Mouse (Mus musculus) embryonic stem cell, embryonic (primary cell): ENCODE results near the gene Rab25.

Source experiments
- CTCF ChIA-PET, 4 experiments: fragments of 300-600 bp in 2 of 4; fragments of 350-600 bp in 2 of 4; sonication (Branson Sonifier 250); formaldehyde crosslinking; loops; one replicate each; lab custom pipeline; 2022; ENCODE audit warnings: inconsistent platforms in 2 of 4; lab: Charles Lee
- POLR2A ChIA-PET, 4 experiments: fragments of 300-600 bp in 2 of 4; fragments of 350-600 bp in 2 of 4; sonication (Branson Sonifier 250); formaldehyde crosslinking; loops; one replicate each; lab custom pipeline; 2022; ENCODE audit warnings: antibody characterized with exemption in 4 of 4, inconsistent platforms in 1 of 4; lab: Charles Lee

Rab25 gene

GRCm38 (mm10) chr3:88573810-88574209 is 25.7 kb upstream of the Rab25 start:
- CTCF ChIA-PET: interaction anchor here in 1 of 4 experiments (1.2 to 2.8 kb wide), 3 partner anchors 12 to 18 kb away, joined by 4 to 12 read pairs (median 7); no protein-coding TSS in a partner anchor
- POLR2A ChIA-PET: interaction anchor here (0.7 to 69.6 kb wide), 39 partner anchors 4 to 653 kb away, joined by 3 to 2954 read pairs (median 10); partner anchors contain the start of genes Lamtor2 (in 4 of the 4), Ubqln4 (in 3 of the 4), Arhgef2 (in 2 of the 4) and Khdc4 (in 2 of the 4)

GRCm38 (mm10) chr3:88572835-88573234 is 24.7 kb upstream of the Rab25 start:
- ChIA-PET CTCF (interaction anchor here in 2 of 4 experiments (1.2 to 2.8 kb wide), 9 partner anchors 11 to 106 kb away, joined by 3 to 12 read pairs (median 5); partner anchors contain the start of genes Lamtor2 (in 1 of the 2) and Ubqln4 (in 1 of the 2)), POLR2A (interaction anchor here (0.6 to 69.6 kb wide), 72 partner anchors 3 to 1675 kb away, joined by 3 to 2954 read pairs (median 8); partner anchors contain the start of genes Lamtor2 (in 4 of the 4), Mex3a (in 3 of the 4), Smg5 (in 3 of the 4) and Tmem79 (in 3 of the 4))

- ChIA-PET CTCF (interaction anchor here (0.8 to 2.8 kb wide), 15 partner anchors 9 to 105 kb away, joined by 3 to 12 read pairs (median 4); partner anchors contain the start of genes Lamtor2 (in 1 of the 4), Mex3a (in 1 of the 4) and Ubqln4 (in 1 of the 4)), POLR2A (interaction anchor here (0.6 to 69.6 kb wide), 91 partner anchors 2 to 666 kb away, joined by 3 to 2954 read pairs (median 7); partner anchors contain the start of genes Smg5 (in 4 of the 4), Tmem79 (in 4 of the 4), Lamtor2 (in 3 of the 4) and Lmna (in 3 of the 4))
Measured at GRCm38 (mm10) chr3:88571856-88572255, 23.8 kb upstream of the Rab25 start.

GRCm38 (mm10) chr3:88570341-88570740 is 22.2 kb upstream of the Rab25 start:
- ChIA-PET CTCF (interaction anchor here in 2 of 4 experiments (0.7 to 2.8 kb wide), 4 partner anchors 16 to 82 kb away, joined by 3 to 12 read pairs (median 4); partner anchors contain the start of genes Ubqln4 (in 2 of the 2) and Lamtor2 (in 1 of the 2)), POLR2A (interaction anchor here (0.6 to 69.6 kb wide), 71 partner anchors 1 to 289 kb away, joined by 3 to 2954 read pairs (median 5); partner anchors contain the start of genes Lamtor2 (in 3 of the 4), Mex3a (in 3 of the 4), Pmf1 (in 3 of the 4) and Rab25 (in 3 of the 4))

GRCm38 (mm10) chr3:88569694-88570093 is 21.6 kb upstream of the Rab25 start:
- POLR2A ChIA-PET: interaction anchor here (0.6 to 69.6 kb wide), 66 partner anchors 0 to 534 kb away, joined by 3 to 2954 read pairs (median 6); partner anchors contain the start of genes Lamtor2 (in 3 of the 4), Mex3a (in 3 of the 4), Pmf1 (in 3 of the 4) and Ubqln4 (in 3 of the 4)
- CTCF ChIA-PET: interaction anchor here in 2 of 4 experiments (1.4 to 2.8 kb wide), 3 partner anchors 16 to 25 kb away, joined by 3 to 12 read pairs (median 6); partner anchors contain the start of genes Ubqln4 (in 2 of the 2) and Lamtor2 (in 1 of the 2)

- ChIA-PET POLR2A (interaction anchor here in 3 of 4 experiments (0.6 to 69.6 kb wide), 43 partner anchors 1 to 535 kb away, joined by 3 to 2954 read pairs (median 10); partner anchors contain the start of genes Lamtor2 (in 3 of the 3), Mex3a (in 3 of the 3), Rab25 (in 3 of the 3) and Ubqln4 (in 3 of the 3)), CTCF (interaction anchor here in 1 of 4 experiments (2.8 kb wide), 1 partner anchor 15 kb away, joined by 12 read pairs; the partner anchor contains the start of genes Lamtor2 and Ubqln4)
Measured at GRCm38 (mm10) chr3:88569093-88569492, 21.0 kb upstream of the Rab25 start.

GRCm38 (mm10) chr3:88568615-88569014 is 20.5 kb upstream of the Rab25 start:
- CTCF ChIA-PET: interaction anchor here in 3 of 4 experiments (0.7 to 2.8 kb wide), 8 partner anchors 10 to 85 kb away, joined by 3 to 12 read pairs (median 3); partner anchors contain the start of genes Lamtor2 (in 1 of the 3) and Ubqln4 (in 1 of the 3)
- POLR2A ChIA-PET: interaction anchor here (0.7 to 69.6 kb wide), 39 partner anchors 1 to 233 kb away, joined by 3 to 2954 read pairs (median 8); partner anchors contain the start of genes Lamtor2 (in 3 of the 4), Mex3a (in 3 of the 4), Rab25 (in 3 of the 4) and Ubqln4 (in 3 of the 4)

- POLR2A ChIA-PET: interaction anchor here (0.6 to 69.6 kb wide), 29 partner anchors 2 to 362 kb away, joined by 3 to 2954 read pairs (median 7); partner anchors contain the start of genes Lamtor2 (in 3 of the 4), Ubqln4 (in 3 of the 4), Arhgef2 (in 2 of the 4) and Mex3a (in 2 of the 4)
- CTCF ChIA-PET: interaction anchor here in 3 of 4 experiments (0.7 to 1.1 kb wide), 7 partner anchors 10 to 84 kb away, joined by 3 to 7 read pairs (median 3); no protein-coding TSS in a partner anchor
Measured at GRCm38 (mm10) chr3:88567892-88568291, 19.8 kb upstream of the Rab25 start.

GRCm38 (mm10) chr3:88566536-88567061 is 18.5 kb upstream of the Rab25 start:
- CTCF ChIA-PET: interaction anchor here in 1 of 4 experiments (1.1 kb wide), 1 partner anchor 12 kb away, joined by 6 read pairs; the partner anchor contains the start of gene Ubqln4

GRCm38 (mm10) chr3:88566116-88566515 is 18.0 kb upstream of the Rab25 start:
- POLR2A ChIA-PET: interaction anchor here in 3 of 4 experiments (1.0 to 69.6 kb wide), 13 partner anchors 4 to 232 kb away, joined by 3 to 2954 read pairs (median 7); partner anchors contain the start of genes Lamtor2 (in 3 of the 3), Ssr2 (in 3 of the 3), Ubqln4 (in 3 of the 3) and Mex3a (in 1 of the 3)
- CTCF ChIA-PET: interaction anchor here in 1 of 4 experiments (1.1 kb wide), 1 partner anchor 12 kb away, joined by 6 read pairs; the partner anchor contains the start of gene Ubqln4

More at GRCm38 (mm10) chr3:88566536-88567061, 18.5 kb upstream of the Rab25 start:
- POLR2A ChIA-PET: interaction anchor here in 3 of 4 experiments (0.5 to 69.6 kb wide), 16 partner anchors 3 to 681 kb away, joined by 3 to 2954 read pairs (median 5); partner anchors contain the start of genes Lamtor2 (in 3 of the 3), Ssr2 (in 3 of the 3), Ubqln4 (in 3 of the 3) and Mex3a (in 1 of the 3)

- POLR2A ChIA-PET: interaction anchor here (0.8 to 69.6 kb wide), 20 partner anchors 6 to 425 kb away, joined by 3 to 2954 read pairs (median 6); partner anchors contain the start of genes Lamtor2 (in 3 of the 4), Ssr2 (in 3 of the 4), Ubqln4 (in 3 of the 4) and Rab25 (in 2 of the 4)
- CTCF ChIA-PET: interaction anchor here in 1 of 4 experiments (1.1 to 1.2 kb wide), 2 partner anchors 10 to 29 kb away, joined by 5 read pairs; partner anchors contain the start of gene Ubqln4
Measured at GRCm38 (mm10) chr3:88563966-88564365, 15.9 kb upstream of the Rab25 start.

- CTCF ChIA-PET: interaction anchor here in 2 of 4 experiments (0.5 to 2.2 kb wide), 8 partner anchors 10 to 322 kb away, joined by 3 to 7 read pairs (median 5); partner anchors contain the start of gene Ubqln4 (in 1 of the 2)
- POLR2A ChIA-PET: interaction anchor here (0.5 to 69.6 kb wide), 22 partner anchors 6 to 426 kb away, joined by 3 to 2954 read pairs (median 8); partner anchors contain the start of genes Lamtor2 (in 3 of the 4), Ssr2 (in 3 of the 4), Ubqln4 (in 3 of the 4) and Rab25 (in 2 of the 4)
Measured at GRCm38 (mm10) chr3:88563442-88563841, 15.3 kb upstream of the Rab25 start.

GRCm38 (mm10) chr3:88561989-88562388 is 13.9 kb upstream of the Rab25 start:
- POLR2A ChIA-PET: interaction anchor here (0.6 to 69.6 kb wide), 25 partner anchors 5 to 226 kb away, joined by 3 to 2954 read pairs (median 8); partner anchors contain the start of genes Lamtor2 (in 3 of the 4), Ssr2 (in 3 of the 4), Ubqln4 (in 3 of the 4) and Rab25 (in 2 of the 4)
- CTCF ChIA-PET: interaction anchor here in 3 of 4 experiments (0.7 to 2.2 kb wide), 7 partner anchors 9 to 29 kb away, joined by 3 to 7 read pairs (median 4); partner anchors contain the start of genes Lamtor2 (in 1 of the 3) and Ssr2 (in 1 of the 3)

GRCm38 (mm10) chr3:88559596-88559995 is 11.5 kb upstream of the Rab25 start:
- ChIA-PET CTCF (interaction anchor here in 1 of 4 experiments (1.0 kb wide), 1 partner anchor 31 kb away, joined by 3 read pairs; no protein-coding TSS in a partner anchor), POLR2A (interaction anchor here in 3 of 4 experiments (1.9 to 69.6 kb wide), 6 partner anchors 5 to 29 kb away, joined by 7 to 2954 read pairs (median 564); partner anchors contain the start of genes Ssr2 (in 3 of the 3), Lamtor2 (in 1 of the 3), Mex3a (in 1 of the 3) and Rab25 (in 1 of the 3))

- ChIA-PET CTCF (interaction anchor here in 1 of 4 experiments (0.6 to 1.2 kb wide), 2 partner anchors 53 to 587 kb away, joined by 3 to 9 read pairs; no protein-coding TSS in a partner anchor), POLR2A (interaction anchor here (0.5 to 69.6 kb wide), 17 partner anchors 2 to 208 kb away, joined by 3 to 2954 read pairs (median 3); partner anchors contain the start of genes Ssr2 (in 3 of the 4), Lamtor2 (in 1 of the 4), Mex3a (in 1 of the 4) and Rab25 (in 1 of the 4))
Measured at GRCm38 (mm10) chr3:88556616-88557015, 8.5 kb upstream of the Rab25 start.
